Mouse (Mus musculus) gastrocnemius, postnatal 14 days (tissue): ENCODE measurements at regions not wholly inside any gene's neighbourhood (a gene's known extent, or its start where the extent isn't known, plus 50 kb on each side); places are given as distances from the start of the nearest gene placed in this dataset.
A peak's percentile ranks its signal among the peaks of the same experiment; 100 is the strongest.

Source experiments
- DNase-seq: peaks from one replicate; pipeline ENCODE4 v3.0.0; 2021; ENCODE audit warnings: mixed read lengths
- intact Hi-C: fragments of 180-260 bp; cut with DNase I; formaldehyde crosslinking; loops from one replicate; pipeline ENCODE4 v1.15.1; 2025; ENCODE audit warnings: low total_unique reads

- intact Hi-C loops, result no loop called here
Measured at GRCm38 (mm10) chr5:105993066-105993760, 116.8 kb downstream of the Zfp326 start.

GRCm38 (mm10) chr5:105990777-105991176, 114.4 kb downstream of the Zfp326 start:
- no peak for DNase-seq
- intact Hi-C loops, result no loop called here

More at GRCm38 (mm10) chr5:105993066-105993760, 116.8 kb downstream of the Zfp326 start:
- DNase-seq, result no peak

- intact Hi-C loops, result no loop called here
- DNase-seq, result peak; percentile 6
Measured at GRCm38 (mm10) chr5:105986401-105986800, 110.0 kb downstream of the Zfp326 start.

- no peak for DNase-seq
- intact Hi-C loops, result no loop called here
Measured at GRCm38 (mm10) chr5:105983131-105983530, 106.8 kb downstream of the Zfp326 start.

GRCm38 (mm10) chr5:105976746-105977145, 100.4 kb downstream of the Zfp326 start:
- intact Hi-C loops, result no loop called here
- no peak for DNase-seq

GRCm38 (mm10) chr5:105976076-105976475, 99.7 kb downstream of the Zfp326 start:
- intact Hi-C loops, result no loop called here

GRCm38 (mm10) chr5:105975275-105976011, 99.1 kb downstream of the Zfp326 start:
- no peak for DNase-seq
- intact Hi-C loops, result no loop called here

More at GRCm38 (mm10) chr5:105976076-105976475, 99.7 kb downstream of the Zfp326 start:
- no peak for DNase-seq

GRCm38 (mm10) chr5:105974576-105975177, 98.3 kb downstream of the Zfp326 start:
- intact Hi-C loops, result no loop called here
- no peak for DNase-seq
